Mouse (Mus musculus): ENCODE data around the gene Cdk5rap3.

Cdk5rap3 gene

DNA sequence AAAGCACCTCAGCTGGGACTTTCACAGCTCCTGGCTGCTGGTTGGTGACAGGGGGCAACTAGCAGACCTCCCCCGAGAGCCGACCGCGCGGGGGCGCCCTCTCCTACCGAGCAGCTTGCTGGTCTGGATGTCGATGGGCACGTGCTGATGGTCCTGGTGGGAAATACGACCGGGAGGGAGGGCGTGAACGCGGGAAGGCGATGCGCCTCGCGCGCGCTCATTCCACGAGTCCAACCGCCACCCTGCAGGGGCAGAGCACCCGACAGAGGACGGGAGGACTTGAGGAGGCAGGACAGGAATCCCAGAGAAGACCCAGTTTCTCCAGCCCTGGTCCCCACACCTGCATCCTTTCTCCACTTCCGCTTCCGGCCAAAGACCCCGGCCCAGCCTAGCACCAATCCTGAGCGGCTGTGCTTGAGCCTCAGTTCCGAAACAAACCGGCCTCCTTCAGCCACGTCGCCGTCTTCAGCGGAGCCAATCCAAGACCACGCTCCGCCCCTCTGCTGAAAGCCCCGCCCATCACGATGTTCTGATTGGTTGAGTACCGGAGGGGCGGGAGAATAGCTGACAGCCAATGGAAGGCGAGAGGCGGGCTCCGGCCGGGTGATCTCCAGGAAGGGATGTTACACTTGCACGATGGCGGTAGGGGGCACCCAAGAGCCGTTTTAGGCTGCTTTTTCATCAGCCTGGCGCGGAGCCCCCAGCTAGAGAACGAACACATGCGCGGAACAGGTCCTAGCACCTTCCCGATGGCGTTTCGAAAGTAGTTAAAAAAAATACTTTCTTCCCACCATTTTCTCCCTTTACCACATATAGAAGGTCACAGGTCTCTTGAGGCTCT is at the start of gene Cdk5rap3:
Cdk5rap3 (minus strand) TSS at position 453 of the 841 bp plus-strand sequence.
- DNase-seq: peak; percentile 98 to 99

DNA sequence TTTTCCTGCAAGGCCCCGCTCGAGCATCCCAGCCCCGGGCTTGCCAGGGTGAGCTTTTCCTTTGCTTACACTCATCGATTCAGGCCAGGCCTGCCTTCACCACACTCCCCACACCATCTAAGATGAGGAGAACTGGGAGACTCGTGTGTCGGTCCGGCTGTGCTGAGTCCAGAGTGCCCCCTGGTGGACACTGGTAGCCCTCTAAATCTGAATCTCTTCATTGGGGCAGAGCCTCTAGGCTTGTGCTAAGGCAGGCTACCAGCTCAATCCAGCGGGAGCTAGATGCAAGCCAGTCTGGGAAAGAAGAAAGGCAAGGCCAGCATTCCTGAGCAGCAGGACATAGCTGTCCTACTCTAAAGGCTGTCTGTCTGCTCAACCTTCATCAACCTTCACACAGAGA is 47.3 kb upstream of the Cdk5rap3 start:
- DNase-seq: peak; percentile 94 to 95

DNA sequence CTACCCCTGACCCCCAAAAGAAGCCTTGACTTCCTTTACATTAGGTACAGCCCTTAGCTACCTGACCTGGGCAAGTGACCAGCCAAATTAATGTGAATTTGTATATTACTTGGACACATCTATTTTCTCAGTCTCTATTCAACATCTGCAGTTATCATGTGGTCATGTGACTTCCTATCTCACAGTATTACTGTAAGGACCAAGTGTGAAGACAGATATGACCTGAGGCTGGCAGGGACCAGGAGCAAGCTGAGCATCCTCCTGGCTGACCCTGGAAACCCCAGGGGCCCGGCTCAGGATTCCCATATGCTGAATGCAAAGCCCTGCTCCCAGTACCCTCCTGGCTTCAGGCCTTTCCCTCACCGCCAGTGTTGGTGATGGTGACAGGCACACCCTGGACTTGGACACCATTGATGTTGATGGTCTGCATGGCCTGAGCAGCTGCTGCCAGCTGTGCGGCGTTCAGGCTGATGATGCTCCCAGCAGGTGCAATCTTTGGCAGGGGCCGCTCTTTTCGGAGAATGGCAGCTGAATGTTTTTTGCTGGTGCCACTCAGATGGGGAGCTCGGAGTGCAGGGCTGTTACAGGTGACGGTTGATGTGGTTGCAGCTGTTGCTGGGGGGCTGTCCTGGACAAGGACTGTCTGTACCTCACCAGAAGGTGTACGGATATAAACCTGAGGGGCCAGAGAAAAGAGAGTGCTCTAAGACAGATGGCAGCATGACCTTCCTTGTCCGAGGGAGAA is 40.9 kb upstream of the Cdk5rap3 start:
- no peak for DNase-seq

DNA sequence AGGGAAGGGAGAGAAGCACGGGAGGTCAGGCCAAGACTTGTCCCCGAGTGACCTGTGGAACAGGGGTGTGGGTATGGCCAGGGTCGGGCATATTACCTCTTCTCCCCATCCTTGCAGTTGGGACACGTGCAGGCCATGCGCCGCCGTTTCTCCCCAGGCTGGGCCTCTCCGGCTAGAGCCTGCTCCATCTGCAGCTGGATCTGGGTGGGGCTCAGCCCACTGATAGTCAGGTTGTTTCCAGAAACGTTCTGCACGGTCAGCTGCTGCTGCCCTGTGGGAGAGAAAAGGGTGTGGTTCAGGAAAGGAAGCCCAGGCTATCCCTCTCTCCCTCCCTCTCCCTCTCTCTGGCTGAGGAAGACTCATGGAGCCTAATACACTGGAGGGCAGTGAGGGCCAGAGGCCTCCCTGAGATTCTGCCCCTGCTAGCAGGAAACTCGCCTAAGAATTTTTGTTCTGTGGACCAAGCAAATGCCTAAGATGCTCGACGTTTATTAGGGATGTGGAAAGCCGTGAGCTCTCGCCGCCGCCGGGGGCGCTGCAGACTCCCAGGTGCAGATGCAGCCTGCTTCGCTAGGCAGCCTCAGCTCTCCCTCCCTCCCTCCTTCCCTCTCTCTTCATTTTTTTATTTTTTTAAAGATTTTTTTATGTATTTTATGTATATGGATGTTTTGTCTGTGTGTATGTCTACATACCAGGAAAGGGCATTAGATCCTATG is 39.9 kb upstream of the Cdk5rap3 start:
- DNase-seq: no peak

DNA sequence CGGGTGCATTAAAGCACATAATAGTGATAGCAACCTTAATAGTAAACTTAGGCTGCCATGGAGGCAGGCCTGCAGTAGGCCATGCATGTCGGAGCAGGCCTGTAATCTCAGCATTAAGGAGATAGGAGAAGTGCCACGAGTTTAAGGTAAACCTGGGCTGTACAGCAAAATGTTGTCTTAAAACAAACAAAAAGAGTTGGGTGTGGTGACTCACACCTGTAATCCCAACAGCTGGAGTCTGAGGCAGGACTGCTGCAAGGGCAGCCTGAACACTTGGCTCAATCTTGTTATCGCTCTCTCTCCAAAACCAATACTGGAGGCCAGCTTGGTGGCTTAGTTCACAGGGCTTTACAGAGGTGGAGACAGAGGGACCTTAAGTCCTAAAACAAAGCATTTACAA is 38.8 kb upstream of the Cdk5rap3 start:
- no peak for DNase-seq

DNA sequence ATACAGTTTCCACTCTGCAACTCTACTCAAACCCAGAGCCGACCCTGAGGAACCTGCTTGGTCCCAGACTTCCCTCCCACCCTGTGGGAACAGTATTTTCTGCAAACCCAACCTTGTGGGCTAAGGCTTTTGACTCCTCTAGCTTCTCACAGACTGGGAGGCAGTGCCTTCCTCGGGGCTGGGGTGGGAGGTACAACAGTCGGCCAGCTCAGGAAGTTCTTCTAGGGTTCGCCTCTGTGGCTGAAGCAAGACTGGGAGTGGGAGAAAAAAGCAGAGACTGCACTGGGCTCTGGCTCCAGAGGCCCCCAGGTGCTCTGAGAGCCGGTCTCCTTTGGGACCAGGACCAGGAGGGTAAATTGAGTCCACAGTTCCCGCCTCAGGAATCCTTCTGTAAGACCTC is 36.6 kb upstream of the Cdk5rap3 start:
- DNase-seq: no peak

DNA sequence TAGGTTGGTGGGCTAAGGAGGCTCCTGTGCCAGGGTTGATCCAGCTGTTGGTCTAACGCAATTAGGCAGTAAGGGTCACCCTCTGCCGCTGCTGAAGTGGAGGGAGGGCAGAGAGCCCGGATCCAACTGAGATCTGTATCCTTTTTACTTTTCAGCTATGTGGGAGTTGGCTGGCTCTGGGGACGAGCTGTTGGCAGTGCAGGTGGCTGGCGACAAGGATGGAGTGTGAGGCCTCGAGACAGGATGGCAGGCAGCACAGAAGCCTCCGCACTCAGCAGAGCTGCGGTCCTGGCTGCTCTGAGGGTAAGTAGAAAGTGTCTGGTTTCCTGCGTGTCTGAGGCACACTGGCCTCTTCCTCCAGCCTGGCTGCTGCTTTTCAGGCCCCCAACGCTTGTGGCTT is 36.1 kb upstream of the Cdk5rap3 start:
- no peak for DNase-seq

DNA sequence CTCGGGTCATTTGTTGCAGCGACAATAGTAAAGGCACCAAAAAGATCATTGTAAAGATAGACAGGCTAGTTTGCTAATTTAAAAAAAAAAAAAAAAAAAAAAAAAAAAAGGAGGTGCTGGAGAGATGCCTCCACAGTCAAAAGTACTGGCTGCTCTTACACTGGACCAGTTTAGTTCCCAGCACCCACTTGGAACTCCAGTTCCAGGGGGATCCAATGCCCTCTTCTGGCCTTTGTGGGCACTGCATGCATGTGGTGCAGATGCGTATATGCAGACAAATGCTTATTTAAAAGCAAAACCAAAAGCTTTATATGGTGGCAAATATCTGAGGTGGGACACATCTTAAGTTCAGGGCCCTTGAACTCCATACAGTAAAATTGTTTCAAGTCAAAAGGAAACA is 34.5 kb upstream of the Cdk5rap3 start:
- DNase-seq: no peak

DNA sequence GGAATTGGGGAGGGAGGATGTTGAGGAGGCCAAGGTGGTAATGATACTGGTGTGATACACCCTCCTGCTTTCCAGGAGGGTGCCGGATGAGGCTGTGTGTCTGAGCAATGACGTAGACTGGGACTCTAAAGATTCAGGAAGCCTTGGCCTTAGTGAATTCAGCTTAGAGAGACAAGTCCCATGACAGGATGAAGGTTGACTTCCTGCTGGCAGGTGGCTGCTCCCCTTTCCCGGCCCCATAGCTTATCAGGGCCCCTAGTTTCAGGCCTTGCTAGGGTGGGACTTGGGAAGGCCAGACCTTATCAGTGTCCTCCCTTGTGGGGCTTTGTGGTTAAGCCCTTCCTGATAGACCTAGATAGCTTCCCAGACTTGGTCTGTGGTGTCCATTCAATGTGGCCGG is 31.6 kb upstream of the Cdk5rap3 start:
- no peak for DNase-seq

DNA sequence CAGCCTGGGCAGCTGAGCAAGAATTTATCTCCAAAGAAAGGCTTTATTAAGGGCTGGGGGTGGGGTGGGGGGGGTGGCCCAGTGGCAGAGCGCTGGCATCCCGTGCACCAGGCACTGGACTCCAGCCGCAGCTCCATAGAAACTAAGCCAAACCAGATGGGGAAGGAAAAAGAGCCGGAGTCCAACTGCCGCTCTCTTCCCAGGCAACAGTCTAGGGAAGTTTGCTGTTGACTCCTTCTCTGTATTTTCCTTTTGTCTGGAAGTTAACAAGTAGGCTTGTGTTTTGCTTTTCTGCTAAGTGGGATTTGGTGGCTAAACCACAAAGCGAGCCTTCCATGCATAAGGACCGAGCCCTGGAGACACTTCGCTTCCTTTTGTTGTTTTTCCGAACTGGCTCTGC is 30.2 kb upstream of the Cdk5rap3 start:
- DNase-seq: no peak

DNA sequence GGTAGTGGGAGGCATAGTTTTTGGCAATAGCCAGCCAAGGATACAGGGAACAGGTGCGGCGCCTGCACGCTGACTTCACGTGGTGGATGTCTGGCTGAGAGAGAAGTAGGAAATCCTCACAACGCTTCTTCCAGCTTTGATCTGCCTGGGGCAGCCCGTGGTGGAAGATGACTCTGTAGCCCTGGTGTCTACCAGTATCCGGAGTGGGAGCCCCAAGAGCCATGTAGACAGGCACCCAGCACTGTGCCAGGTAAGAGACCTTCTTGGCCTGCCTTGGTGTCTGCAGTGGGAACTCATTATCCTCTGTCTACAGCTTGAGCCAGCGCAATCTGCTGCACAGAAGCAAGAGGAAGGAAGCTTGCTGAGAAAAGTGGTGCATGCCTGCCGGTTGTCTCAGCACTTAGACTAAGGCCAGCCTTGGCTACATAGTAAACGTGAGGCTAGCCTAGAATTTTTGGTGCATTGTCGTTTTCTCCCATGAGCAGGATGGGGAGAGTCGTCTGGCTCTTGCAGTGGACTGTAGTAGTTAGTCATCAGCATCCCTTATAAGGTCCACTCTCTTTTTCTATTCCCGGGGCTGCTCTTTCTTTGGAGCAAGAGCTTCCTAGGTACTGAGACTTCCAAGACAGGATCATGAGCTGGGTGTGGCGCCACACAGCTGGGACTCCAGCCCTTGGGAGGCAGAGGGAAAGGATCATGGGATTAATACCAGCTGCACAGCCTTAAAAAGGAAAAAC is 28.7 kb upstream of the Cdk5rap3 start:
- DNase-seq: no peak

DNA sequence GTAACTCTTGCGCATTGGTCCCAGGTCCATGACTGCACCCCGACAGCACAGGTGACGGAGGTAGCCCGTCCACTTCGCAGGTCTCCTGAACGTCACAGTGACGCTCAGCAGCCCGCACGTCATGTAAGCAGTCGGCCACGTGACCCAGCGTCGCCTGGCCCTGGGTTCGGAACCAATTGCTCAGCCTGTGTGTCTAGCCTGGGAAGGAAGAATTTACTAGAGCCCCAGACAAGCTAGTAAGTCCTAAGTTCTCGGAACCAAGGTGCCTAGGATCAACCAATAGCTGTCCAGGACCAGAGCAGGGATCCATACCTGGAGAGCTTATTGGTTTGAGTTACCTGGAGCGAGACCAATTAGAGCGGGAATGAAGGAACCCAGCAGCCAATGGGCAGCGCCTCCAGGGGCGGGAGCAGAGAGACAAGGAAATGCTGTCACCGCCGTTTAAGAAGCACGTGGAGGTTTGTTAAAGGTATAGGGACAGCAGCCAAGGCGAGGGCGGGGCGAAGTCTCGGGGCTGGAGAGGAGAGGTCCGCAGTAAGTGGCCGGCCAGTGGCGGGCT is 27.5 kb upstream of the Cdk5rap3 start, which contains the start of gene Pnpo:
Pnpo (minus strand) TSS at position 241 of the 559 bp plus-strand sequence.
- peak; percentile 90 to 96 for DNase-seq

DNA sequence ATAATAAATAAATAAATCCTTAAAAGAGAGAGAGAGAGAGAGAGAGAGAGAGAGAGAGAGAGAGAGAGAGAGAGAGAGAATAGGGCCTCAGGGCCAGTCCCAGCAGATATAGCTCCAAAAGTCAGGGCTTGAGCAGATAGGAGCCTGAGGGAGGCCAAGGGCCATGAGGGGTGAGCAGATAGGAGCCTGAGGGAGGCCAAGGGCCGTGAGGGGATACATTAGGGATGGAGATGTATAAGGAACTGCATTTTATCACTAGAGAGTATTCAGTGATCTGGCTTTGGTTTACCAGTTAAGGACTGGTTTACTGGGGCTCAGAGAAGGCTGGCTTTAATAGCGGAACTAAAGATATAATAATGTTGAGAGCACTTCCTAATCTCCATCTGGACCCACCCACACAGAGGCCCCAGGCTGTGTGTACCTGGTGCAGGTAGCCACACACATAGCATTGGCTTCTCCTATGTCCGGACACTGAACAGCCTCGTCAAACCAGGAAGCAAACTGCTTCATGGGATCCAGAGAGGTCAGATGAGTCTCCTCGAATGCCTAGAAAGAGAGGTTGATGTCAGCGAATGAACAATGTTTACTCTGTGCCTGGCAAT is 25.8 kb upstream of the Cdk5rap3 start:
- DNase-seq: no peak

DNA sequence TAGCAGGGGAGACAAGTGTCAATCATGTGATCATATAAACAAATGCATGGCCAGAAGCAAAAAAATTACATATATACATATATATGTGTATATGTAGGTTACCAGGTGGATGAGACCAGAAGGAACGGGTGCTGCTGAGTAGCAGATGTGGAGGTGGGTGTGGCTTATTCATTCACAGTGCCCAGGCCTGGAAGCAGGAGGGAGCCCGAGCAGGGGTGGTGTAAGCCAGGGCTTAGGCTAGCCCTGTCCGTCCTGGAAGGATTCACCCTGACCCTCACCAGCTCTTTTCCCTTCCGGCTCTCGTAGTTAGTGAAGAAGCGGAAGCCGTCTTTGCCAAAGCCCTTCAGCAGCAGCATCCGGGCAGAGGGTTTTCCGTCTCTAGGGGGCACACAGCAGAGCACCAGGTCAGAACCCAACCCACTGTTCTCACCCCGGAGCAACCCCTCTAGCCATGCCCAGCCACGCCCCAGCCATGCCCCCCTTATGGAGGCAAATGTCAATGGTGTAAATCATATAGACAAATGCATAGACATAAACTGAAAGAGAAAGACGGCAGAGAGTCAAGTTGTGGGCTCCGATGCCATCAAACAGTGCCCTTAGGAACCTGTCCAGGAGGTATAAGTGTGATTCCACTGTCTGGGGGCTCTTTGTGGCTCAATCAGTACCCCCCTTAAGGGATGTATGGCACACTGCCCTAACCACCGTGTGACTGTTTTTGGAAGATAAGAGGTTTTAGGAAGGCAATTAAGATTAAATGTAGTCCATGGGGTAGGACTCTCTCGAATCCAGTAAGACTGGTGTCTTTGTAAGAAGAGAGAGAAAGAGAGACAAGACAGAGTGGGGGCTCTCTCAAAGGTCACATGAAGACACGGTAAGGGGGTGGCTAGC is 24.5 kb upstream of the Cdk5rap3 start:
- no peak for DNase-seq

DNA sequence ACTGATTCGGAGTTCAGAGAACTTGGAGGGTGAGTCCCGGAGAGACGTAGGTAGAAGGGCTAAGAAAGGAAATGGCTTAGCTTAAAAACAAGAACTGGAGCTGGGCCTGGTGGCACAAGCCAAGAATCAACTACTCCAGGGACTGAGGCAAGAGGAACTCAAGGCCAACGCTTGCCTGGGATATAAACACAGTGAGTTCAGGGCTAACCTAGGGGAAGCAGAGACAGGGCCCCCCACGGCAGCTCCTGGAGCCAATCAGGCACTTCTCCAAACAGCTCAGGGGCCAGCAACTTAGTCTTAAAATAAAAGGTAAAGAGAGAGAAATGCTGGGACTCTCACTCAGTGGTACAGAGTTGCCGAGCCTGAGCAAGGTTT is 22.1 kb upstream of the Cdk5rap3 start:
- DNase-seq: no peak

DNA sequence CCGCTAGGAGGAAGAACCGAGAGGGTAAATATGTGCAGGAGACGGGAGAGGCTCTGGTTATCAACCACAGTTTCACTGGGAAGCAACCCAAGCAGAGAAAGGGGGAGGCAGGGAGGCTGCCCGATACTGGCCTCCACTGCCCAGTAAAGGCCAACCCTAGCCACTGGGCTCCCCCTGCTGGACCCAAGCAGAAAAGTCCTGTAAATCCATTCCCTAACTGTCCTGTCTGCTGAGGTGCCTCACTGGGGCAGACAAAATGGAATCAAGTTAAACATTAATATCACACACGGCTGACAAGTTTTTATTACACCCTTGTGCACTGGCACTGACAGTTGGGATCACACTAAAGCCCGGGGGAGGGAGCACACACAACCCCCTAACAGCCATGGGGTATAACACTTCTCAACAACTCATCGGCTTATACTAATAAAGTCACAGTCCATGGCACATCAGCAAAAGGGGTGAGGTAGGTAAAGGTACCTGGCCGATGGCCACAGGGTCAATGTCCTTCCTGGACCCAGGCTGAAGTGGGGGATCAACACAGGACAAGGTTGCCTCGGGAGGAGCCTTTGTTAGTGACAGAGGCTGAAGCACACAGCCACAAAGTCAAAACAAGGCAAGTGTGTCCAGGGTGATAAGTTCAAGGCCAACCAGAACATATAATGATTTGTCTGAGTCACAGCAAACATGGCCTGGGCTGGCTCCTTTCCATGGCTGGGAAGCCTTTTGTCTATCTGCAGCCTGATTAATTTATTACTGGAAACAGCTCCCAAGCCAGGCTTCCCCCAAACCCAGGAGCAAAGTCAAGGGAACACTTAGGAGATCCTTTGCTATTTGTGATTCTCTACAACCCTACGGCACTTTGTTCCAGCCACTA is 21.5 kb upstream of the Cdk5rap3 start:
- DNase-seq: peak; percentile 36 to 53

DNA sequence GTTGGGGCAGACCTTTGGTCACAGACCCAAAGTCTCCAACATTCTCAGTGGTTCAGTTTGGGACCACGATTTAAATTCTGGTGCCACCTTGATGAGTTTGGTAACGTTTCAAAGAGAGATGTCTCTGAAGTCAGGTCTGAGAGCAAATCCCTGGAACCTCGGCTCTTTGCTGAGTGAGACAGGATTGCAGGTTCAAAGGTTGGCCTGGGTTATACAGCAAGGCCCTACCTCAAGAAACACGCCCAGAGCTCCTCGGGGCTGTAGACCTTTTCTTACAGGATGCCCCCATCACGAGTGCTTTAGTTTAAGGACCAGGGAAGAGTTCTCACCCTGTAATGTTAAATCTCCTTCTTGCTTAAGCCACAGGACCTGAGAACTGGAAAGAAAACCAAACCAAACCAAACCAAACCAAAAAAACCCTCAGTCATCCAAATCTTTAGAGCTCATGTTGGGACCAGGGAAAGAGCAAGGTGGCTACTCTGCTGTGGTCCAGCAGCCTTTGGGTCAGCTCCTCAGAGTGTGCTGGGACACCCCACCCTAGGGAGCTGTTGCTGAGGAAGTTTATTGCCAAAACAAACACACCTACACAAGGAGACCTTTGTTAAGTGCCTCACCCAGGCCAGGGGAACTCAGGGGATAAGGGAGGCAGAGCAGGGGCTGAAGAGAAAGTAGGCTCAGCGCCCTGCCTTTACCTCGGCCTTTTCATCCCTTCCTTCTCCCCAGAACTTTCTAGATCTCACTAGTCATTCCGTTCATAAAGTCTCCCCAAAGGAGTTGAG is 19.8 kb upstream of the Cdk5rap3 start:
- DNase-seq: no peak

DNA sequence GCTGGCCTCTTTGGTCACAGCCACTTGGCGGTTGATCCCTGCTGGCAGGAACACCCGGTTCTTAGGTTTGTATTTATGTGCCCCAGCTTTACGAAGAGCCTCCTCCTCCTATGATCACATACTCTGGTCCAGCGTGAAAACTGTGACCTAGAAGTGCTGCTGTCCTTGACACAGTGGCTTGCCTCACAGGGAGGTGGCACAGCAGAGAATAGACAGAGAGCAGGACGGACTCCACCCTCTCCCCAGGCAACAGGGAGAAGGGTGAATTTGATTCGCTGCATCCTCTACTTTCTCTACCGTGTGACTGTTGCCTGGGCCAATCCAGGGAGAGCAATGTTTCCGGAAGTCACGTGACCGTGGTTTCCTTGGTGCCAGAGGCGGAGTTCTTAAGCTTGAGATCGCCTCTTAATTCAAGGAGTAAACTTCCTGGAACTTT is 18.6 kb upstream of the Cdk5rap3 start:
- DNase-seq: no peak
